Mouse (Mus musculus): ENCODE measurements around the gene Gm49711. TPM values are rescaled to one million over a fixed set of nuclear protein-coding genes. Genes with fewer than 3 reads are reported as not detected.

Gene Gm49711
- polyA plus RNA-seq, 1 experiment from 2014 or later: 0.35 TPM

- Histone ChIP-seq H3K27me3 (no peaks in the 10 kb centered on the region), H3K4me2 (replicated peaks) (no peak overlapping the region), H3K9me3 (no peaks in the 10 kb centered on the region), H3K9ac (no peak overlapping the region), H3K27ac (no peak overlapping the region), H3K4me3 (no peak overlapping the region), H3K4me1 (no peaks in the 10 kb centered on the region), H3K36me3 (no peaks in the 10 kb centered on the region)
- WGBS: 91% methylated on average over 7 of the region's 7 CpGs
- ATAC-seq (ENCODE audit: insufficient number of reproducible peaks, insufficient read depth, low FRiP score, low TSS enrichment): no peak
These were observed 18.7 kb upstream of the Gm49711 start for GRCm38 (mm10) chr16:92039421-92039820.

- H3K9me3 ChIP-seq: no peaks in the 10 kb centered on the region
- no peaks in the 10 kb centered on the region for H3K4me1 ChIP-seq
- no peak for ATAC-seq (ENCODE audit: insufficient number of reproducible peaks, insufficient read depth, low FRiP score, low TSS enrichment)
- no peak overlapping the region for H3K9ac ChIP-seq
- no peak overlapping the region for H3K27ac ChIP-seq
- H3K27me3 ChIP-seq: no peaks in the 10 kb centered on the region
- H3K4me3 ChIP-seq: no peak overlapping the region
- H3K4me2 ChIP-seq (replicated peaks): no peak overlapping the region
- H3K36me3 ChIP-seq: no peaks in the 10 kb centered on the region
- WGBS: 95% methylated on average over 11 of the region's 11 CpGs
These were observed 18.1 kb upstream of the Gm49711 start for GRCm38 (mm10) chr16:92039966-92040365.

- WGBS: 78% methylated on average over 7 of the region's 7 CpGs
- ATAC-seq (ENCODE audit: insufficient number of reproducible peaks, insufficient read depth, low FRiP score, low TSS enrichment): no peak
These were observed 6.3 kb upstream of the Gm49711 start for GRCm38 (mm10) chr16:92051777-92052310.

GRCm38 (mm10) chr16:92052569-92052968 is 5.5 kb upstream of the Gm49711 start:
- Histone ChIP-seq H3K4me1 (no peaks in the 10 kb centered on the region), H3K9me3 (peaks cover 9% of the 10 kb centered on the region), H3K9ac (no peak overlapping the region), H3K36me3 (no peaks in the 10 kb centered on the region), H3K27me3 (no peaks in the 10 kb centered on the region), H3K27ac (no peak overlapping the region), H3K4me2 (replicated peaks) (no peak overlapping the region), H3K4me3 (no peak overlapping the region)
- no peak for ATAC-seq (ENCODE audit: insufficient number of reproducible peaks, insufficient read depth, low FRiP score, low TSS enrichment)
- 76% methylated on average over 10 of the region's 10 CpGs for WGBS

More at GRCm38 (mm10) chr16:92051777-92052310, 6.3 kb upstream of the Gm49711 start:
- Histone ChIP-seq H3K4me3 (no peak overlapping the region), H3K4me1 (no peaks in the 10 kb centered on the region), H3K27me3 (no peaks in the 10 kb centered on the region), H3K27ac (no peak overlapping the region), H3K36me3 (no peaks in the 10 kb centered on the region), H3K4me2 (replicated peaks) (no peak overlapping the region), H3K9ac (no peak overlapping the region), H3K9me3 (peaks cover 9% of the 10 kb centered on the region)

GRCm38 (mm10) chr16:92056711-92057110 is 1.4 kb upstream of the Gm49711 start:
- H3K4me2 ChIP-seq (replicated peaks): no peak overlapping the region
- H3K4me1 ChIP-seq: peaks cover 10% of the 10 kb centered on the region; the same call in 1 of the 2 replicates
- peaks cover 9% of the 10 kb centered on the region for H3K9me3 ChIP-seq
- H3K9ac ChIP-seq: no peak overlapping the region
- no peak overlapping the region for H3K27ac ChIP-seq
- 54% methylated on average over 2 of the region's 2 CpGs for WGBS
- peaks cover 8% of the 10 kb centered on the region; the same call in 1 of the 2 replicates for H3K36me3 ChIP-seq
- H3K27me3 ChIP-seq: no peaks in the 10 kb centered on the region
- ATAC-seq (ENCODE audit: insufficient number of reproducible peaks, insufficient read depth, low FRiP score, low TSS enrichment): no peak
- no peak overlapping the region for H3K4me3 ChIP-seq

- H3K4me3 ChIP-seq: peak overlapping the region; percentile 98
- H3K4me1 ChIP-seq: peaks cover 10% of the 10 kb centered on the region; the same call in 1 of the 2 replicates
- H3K9me3 ChIP-seq: peaks cover 9% of the 10 kb centered on the region
- 4% methylated on average over 11 of the region's 11 CpGs for WGBS
- peaks cover 14% of the 10 kb centered on the region; the same call in 1 of the 2 replicates for H3K36me3 ChIP-seq
- peak overlapping the region; percentile 83 for H3K27ac ChIP-seq
- peak overlapping the region; percentile 86 for H3K9ac ChIP-seq
- H3K27me3 ChIP-seq: no peaks in the 10 kb centered on the region
- peak overlapping the region; percentile 81 for H3K4me2 ChIP-seq (replicated peaks)
- ATAC-seq (ENCODE audit: insufficient number of reproducible peaks, insufficient read depth, low FRiP score, low TSS enrichment): peak; percentile 47; the same call in 1 of the 2 replicates
These were observed 662 bp upstream of the Gm49711 start for GRCm38 (mm10) chr16:92057456-92057851.

- no peaks in the 10 kb centered on the region for H3K27me3 ChIP-seq
- H3K27ac ChIP-seq: peak overlapping the region; percentile 73; the same call in 1 of the 2 replicates
- H3K4me2 ChIP-seq (replicated peaks): peak overlapping the region; percentile 81
- H3K9ac ChIP-seq: peak overlapping the region; percentile 86
- ATAC-seq (ENCODE audit: insufficient number of reproducible peaks, insufficient read depth, low FRiP score, low TSS enrichment): no peak
- peak overlapping the region; percentile 98 for H3K4me3 ChIP-seq
- H3K9me3 ChIP-seq: peaks cover 5% of the 10 kb centered on the region
- WGBS: 1% methylated on average over 63 of the region's 63 CpGs
- H3K36me3 ChIP-seq: peaks cover 21% of the 10 kb centered on the region; the same call in 1 of the 2 replicates
- peaks cover 10% of the 10 kb centered on the region; the same call in 1 of the 2 replicates for H3K4me1 ChIP-seq
These were observed 816 bp downstream of the Gm49711 start for GRCm38 (mm10) chr16:92058644-92059620.

GRCm38 (mm10) chr16:92060213-92060612 is 2.1 kb downstream of the Gm49711 start:
- WGBS: 85% methylated on average over 3 of the region's 3 CpGs
- Histone ChIP-seq H3K4me3 (no peak overlapping the region), H3K4me1 (peaks cover 10% of the 10 kb centered on the region; the same call in 1 of the 2 replicates), H3K9ac (no peak overlapping the region), H3K27me3 (no peaks in the 10 kb centered on the region), H3K9me3 (no peaks in the 10 kb centered on the region), H3K4me2 (replicated peaks) (peak overlapping the region; percentile 81), H3K36me3 (peaks cover 21% of the 10 kb centered on the region; the same call in 1 of the 2 replicates), H3K27ac (no peak overlapping the region)
- no peak for ATAC-seq (ENCODE audit: insufficient number of reproducible peaks, insufficient read depth, low FRiP score, low TSS enrichment)

GRCm38 (mm10) chr16:92061586-92061985 is 3.5 kb downstream of the Gm49711 start:
- no peak overlapping the region for H3K4me2 ChIP-seq (replicated peaks)
- no peak for ATAC-seq (ENCODE audit: insufficient number of reproducible peaks, insufficient read depth, low FRiP score, low TSS enrichment)
- peaks cover 10% of the 10 kb centered on the region; the same call in 1 of the 2 replicates for H3K4me1 ChIP-seq
- H3K36me3 ChIP-seq: peaks cover 23% of the 10 kb centered on the region; the same call in 1 of the 2 replicates
- H3K9ac ChIP-seq: no peak overlapping the region
- no peaks in the 10 kb centered on the region for H3K27me3 ChIP-seq
- H3K9me3 ChIP-seq: no peaks in the 10 kb centered on the region
- H3K4me3 ChIP-seq: no peak overlapping the region
- no peak overlapping the region for H3K27ac ChIP-seq
- WGBS: 92% methylated on average over 7 of the region's 7 CpGs

- WGBS: 100% methylated on average over 1 of the region's 1 CpGs
- no peak overlapping the region for H3K4me3 ChIP-seq
- no peaks in the 10 kb centered on the region for H3K27me3 ChIP-seq
- peaks cover 33% of the 10 kb centered on the region for H3K36me3 ChIP-seq
- peaks cover 10% of the 10 kb centered on the region; the same call in 1 of the 2 replicates for H3K4me1 ChIP-seq
- H3K4me2 ChIP-seq (replicated peaks): no peak overlapping the region
- no peak overlapping the region for H3K9ac ChIP-seq
- ATAC-seq (ENCODE audit: insufficient number of reproducible peaks, insufficient read depth, low FRiP score, low TSS enrichment): no peak
- H3K27ac ChIP-seq: no peak overlapping the region
- no peaks in the 10 kb centered on the region for H3K9me3 ChIP-seq
These were observed 4.7 kb downstream of the Gm49711 start for GRCm38 (mm10) chr16:92062832-92063231.

- Histone ChIP-seq H3K27me3 (no peaks in the 10 kb centered on the region), H3K4me2 (replicated peaks) (no peak overlapping the region), H3K27ac (no peak overlapping the region), H3K36me3 (peaks cover 49% of the 10 kb centered on the region), H3K4me3 (no peak overlapping the region), H3K4me1 (peaks cover 5% of the 10 kb centered on the region; the same call in 1 of the 2 replicates), H3K9ac (no peak overlapping the region), H3K9me3 (no peaks in the 10 kb centered on the region)
- no peak for ATAC-seq (ENCODE audit: insufficient number of reproducible peaks, insufficient read depth, low FRiP score, low TSS enrichment)
- WGBS: 93% methylated on average over 2 of the region's 2 CpGs
These were observed 6.7 kb downstream of the Gm49711 start for GRCm38 (mm10) chr16:92064801-92065200.

Measured in embryonic facial prominence, embryonic 12.5 days (tissue).